Mouse (Mus musculus) MN1 (cell line): Measurements from ENCODE around the gene Spata32.

Source experiments
- DNase-seq: peaks from one replicate; pipeline ENCODE4 v3.0.0-alpha.2; 2016; ENCODE audit warnings: low spot score

Gene Spata32

DNA sequence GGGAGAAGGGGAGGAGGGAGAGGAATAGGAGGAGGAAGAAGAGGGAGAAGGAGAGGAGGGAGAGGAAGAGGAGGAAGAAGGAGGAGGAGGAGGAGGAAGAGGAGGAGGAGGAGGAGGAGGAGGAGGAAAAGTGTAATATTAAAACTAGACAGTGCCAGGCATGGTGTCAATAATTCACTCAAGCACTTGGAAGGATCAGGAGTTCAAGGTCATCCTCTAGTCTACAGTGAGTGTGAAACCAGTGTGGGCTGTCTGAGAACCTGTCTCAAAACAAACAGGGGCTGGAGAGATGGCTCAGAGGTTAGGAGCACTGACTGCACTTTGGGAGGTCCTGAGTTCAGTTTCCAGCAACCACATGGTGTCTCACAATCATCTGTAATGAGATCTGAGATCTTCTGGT, 15.9 kb downstream of the Spata32 start:
- DNase-seq = no peak

DNA sequence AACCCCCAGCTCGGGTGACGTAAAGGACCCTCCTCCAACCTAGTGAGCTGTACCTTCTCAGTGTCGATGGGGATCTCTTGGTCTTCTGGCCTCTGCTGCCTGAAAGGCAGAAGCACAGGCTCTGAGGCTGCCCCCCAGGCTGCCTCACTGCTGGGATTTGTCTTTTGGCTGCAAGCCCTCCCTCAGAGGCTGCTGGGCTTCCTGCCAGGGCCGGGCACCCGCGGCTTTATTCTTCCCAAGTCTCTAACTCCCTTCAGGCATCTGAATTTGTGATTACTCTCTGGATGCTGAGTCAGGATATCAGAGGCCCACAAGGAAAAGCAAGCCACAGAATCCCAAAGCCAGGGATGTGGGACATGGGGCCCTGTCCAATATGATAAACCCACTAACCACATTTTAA, 16.6 kb downstream of the Spata32 start:
- peak; percentile 79 for DNase-seq

DNA sequence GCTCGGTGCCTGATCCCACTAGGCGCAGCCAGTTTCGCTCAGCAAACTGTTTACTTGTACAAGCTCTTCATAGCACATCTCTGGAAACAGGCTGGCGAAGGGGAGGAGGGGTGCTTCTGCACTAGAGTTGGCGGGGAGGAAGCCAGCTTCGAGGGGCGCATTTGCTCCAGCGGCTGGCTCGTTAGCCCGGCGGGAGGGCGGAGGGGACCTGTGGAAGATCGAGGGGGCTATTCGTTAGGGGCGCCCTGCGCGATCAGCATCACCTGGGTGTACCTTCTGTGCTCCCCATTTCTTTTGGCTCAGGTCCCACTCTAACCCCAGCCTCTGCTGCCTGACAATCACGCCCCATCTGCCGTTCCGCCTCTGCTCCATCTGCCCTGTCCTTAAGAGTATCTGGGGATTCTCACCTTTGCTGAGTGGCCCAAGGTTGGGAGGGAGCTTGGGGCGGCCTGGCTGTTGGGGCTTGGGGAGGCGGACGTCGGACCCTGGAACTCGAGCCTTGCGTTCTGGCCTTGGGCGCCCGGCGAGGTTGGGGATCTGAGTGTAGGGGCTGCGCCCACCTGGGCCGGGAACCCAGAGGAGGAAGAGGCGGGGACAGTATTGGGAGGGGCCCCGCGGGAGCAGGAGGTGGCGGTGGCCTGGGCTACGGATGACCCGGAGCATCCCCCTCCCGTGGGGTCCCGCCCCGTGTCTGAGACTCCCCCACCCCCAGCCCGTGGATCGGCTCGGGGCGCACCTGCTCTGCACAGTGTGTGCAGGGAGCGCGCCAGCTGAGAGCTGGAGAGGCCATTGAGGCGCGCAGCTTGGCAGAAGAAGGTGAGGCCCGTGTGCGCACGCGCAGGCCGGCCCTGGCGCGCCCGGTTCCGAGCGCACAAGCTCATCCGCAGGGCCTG, 19.1 kb downstream of the Spata32 start:
- no peak for DNase-seq

DNA sequence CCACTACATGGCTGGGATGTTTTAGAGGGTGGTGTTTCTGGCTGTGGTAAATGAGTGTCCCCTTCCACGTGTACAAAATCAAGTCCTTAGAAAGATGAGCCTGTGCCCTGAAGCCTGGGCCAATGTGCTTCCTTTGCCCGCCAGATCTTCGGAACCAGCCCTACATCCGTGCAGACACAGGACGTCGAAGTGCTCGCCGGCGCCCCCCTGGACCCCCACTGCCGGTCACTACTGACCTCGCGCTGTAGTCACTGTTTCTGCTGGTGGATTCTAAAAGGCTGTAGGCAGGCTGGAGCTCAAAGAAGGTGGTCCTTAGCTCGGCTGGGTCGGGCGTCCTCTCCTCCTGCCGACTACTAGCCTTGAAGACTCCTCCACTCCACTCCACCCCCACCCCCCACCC, 19.9 kb downstream of the Spata32 start:
- no peak for DNase-seq

DNA sequence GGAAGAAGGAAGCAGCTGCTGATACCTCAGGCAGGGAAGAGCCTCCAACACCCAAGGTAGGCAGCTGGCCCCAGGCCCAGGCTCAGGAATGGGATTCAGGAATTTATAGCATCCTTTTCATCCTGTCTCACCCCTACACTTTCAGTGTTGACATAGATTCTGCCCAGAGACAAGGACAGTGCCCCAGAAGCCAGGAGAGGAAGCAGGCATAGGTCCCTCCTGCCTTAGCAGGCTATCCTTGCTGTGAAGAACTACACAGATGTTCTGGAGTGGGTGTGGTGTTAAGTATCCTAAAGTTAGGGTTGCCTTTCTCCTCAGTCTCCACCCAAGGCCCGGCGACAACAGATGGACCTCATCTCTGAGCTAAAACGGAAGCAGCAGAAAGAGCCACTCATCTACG, 20.9 kb downstream of the Spata32 start:
- no peak for DNase-seq

DNA sequence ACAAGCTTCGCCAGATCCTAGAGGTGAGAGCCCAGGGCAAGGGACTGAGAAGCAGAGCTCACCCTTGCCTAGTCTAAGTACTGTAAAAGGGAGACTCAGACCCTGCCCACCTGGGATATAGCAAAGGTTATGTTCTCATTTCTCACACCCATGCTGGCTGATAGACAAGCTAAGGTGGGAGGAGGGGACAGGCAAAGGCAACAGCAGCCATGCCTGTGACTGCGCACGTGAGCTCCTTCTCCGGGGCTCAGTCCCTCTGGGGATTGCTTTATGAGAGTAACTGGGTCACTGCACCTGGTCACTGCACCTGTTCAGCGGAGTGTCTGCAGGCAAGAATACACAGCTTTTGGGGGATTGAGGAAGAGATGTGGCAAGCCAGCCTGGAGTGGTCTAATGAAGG, 22.6 kb downstream of the Spata32 start:
- no peak for DNase-seq

DNA sequence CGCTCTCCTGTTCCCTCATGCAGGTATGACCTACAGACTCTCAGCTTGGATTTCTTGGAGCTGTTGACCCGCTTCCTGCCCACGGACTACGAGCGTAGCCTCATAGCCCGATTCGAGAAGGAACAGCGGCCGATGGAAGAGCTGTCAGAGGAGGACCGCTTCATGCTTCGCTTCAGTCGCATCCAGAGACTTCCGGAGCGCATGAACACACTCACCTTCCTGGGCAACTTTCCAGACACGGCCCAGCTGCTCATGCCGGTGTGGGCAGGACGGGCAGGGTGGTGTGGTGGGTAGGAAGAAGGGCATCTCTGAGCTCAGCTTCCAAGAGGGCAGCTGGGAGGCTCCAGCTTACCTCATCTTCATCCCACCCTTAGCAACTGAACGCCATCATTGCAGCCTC, 23.0 kb downstream of the Spata32 start:
- DNase-seq = no peak

DNA sequence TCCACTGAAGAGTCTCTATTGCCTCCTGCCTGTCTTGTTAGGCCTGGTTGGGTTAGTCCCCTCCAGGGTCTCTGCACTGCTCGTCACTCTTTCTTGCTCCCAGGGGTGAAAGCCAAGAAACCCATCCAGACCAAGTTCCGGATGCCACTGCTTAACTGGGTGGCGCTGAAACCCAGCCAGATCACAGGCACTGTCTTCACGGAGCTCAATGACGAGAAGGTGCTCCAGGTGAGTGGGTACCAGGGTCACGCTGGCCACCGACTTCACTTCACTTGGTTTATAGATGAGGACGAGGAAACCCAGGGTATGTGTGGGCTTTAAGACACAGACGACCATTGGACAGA, 24.4 kb downstream of the Spata32 start:
- DNase-seq = no peak

DNA sequence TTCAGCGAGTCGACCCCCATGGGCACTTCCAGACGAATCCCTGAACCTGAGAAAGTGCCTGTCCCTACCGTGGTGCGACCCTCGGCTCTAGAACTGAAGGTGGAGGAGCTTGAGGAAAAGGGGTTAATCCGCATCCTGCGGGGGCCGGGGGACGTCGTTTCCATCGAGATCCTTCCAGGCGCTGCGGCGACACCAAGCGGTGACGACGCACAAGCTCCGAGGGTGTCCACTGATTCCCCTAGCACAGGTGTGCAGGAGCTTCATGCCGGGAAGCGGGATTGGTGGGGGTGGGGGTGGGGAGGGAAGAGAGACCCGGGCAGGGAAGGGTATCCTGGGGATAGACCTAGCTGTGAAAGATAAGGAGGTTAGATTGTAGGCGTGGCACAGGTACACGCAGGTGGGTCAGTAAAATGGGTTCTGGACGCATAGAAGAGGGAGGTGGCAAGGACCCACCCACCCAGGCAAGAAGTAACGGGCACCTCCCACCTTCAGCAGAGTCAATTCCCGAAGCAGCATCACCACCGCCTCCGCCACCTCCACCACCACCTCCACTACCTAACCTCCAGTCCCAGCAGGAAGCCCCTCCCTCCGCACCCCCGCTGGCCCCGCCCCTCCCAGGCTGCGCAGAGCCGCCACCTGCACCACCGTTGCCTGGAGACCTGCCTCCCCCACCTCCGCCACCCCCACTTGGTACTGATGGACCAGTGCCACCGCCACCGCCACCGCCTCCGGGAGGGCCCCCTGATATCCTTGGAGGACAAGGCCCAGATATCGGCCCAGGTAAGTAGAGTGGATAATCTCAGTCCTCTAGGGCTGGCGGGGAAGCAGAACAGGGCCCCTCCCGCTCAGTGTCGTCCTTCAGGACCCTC, 25.0 kb downstream of the Spata32 start:
- DNase-seq = no peak

DNA sequence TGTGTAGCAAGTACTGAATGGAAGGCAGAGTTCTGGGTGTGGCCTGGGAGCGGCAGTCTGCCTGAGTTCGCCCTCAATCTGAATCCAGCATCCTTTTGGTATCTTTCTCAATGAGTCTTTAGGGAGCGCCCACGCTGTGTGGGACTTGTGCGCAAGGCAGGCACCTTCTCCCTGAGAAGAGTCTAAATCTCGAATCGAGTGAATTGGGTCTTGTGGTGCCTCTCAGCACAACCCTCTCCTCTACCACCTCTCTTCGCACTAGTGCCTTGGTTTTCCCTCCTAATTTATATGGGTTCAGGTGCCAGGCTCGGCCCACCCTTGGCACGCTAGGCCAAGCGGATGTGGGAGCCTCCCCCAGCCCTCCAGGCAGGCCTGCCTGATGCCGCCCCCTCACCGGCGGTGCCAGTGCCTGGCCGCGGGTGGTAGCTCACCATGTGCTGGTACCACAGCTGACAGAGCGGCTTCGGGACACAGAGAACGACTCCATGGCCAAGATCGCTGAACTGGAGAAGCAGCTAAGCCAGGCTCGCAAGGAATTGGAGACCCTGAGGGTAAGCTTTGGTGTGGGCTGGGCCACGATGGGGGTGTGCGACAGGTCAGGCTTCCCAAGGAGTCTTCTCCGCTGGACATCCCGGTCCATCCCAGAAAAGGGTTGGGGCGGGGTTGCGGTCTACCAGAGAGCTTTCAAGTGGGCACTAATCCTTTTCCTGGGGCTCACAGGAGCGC, 25.8 kb downstream of the Spata32 start:
- DNase-seq = no peak

DNA sequence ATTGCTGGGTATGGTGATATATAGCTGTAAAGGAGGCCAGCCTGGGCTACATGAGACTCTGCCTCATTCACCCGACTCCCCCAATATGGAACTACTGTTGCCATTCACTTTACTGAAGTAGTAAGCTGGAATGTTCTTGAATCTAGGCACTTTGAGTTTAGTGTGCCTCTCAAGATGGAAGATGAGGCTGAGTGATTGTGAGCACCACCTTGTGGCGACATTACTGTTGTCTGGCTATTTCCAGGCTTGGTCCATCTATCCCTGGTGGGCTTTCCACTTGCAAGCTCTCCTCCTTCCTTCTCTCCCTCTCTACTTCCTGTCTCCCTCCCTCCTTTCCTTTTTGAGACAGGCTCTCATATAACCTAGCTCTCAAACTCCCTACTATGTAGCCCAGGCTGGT, 33.3 kb downstream of the Spata32 start:
- peak; percentile 55 for DNase-seq

DNA sequence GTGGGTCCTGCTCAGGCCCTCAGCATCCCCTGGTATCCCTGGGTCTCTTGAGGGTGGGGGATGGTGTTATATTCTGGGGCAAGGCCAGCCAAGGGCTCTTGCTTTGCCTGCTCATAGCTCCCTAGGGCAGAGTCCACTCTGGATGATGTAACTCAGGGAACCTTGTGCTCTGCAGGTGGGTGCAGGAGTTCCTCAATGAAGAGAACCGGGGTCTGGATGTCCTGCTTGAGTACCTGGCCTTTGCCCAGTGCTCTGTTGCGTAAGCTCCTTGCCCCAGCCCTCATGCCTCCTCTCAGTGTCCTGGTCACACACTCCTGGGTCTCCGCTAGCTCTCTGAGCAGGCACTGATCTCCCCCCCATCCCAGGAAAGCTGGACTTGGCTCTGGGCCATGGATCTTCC, 36.3 kb downstream of the Spata32 start:
- no peak for DNase-seq

DNA sequence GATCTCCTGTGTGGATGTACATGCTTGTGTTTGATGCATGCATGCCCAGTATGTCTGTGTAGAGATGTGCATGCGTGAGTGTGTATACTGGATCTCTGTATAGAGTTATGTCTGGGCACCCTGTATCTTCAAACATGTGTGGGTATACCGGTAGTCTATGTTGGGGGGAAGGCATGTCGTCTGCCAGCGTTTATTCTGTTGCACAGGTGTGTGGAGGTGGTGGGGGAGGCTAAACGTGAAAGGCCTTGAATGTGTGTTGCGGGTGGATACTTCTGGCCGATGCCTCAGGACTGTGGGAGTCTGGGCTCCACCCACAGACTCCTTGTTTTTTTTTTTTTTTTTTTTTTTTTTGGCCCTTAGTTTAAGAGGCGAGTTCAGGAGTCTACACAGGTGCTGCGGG, 36.9 kb downstream of the Spata32 start:
- DNase-seq = no peak

DNA sequence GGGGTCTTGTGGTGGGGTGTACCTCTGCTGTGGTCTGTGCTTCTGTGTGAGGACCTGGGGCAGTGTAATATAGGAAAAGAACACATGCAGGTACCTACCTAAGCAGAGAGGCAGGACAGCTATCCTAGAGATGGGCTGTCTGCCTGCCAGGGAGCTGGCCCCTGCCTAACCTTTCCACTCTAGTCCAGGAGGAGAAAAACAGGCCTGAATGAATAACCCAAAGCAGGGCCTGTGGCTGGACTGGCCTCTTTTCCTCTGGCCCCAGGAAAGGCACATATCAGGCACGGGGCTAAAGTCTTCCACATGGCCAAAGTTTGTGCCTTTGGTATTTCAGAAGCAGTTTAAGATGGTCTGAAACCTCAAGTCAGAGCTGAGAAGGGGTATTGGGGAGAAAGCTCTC, 37.8 kb downstream of the Spata32 start:
- DNase-seq = no peak

DNA sequence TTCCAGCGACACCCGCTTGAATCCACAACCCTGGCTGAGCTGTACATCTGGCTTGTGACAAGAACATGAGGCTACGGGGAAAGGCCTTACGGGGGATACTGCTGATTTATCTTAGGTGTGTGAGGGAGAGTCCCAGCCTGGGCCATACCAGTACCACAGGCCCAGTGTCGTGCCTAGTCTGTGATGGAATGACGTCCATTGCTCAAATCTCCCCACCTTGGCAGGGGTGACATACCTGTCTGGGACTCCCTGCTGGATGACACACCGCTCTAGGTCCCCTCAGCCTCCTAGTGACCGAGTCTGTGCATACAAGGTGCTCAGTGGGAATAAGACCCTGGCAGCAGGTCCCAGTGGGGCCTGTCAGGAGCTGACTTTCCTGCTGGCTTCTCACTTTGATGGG, 39.5 kb downstream of the Spata32 start:
- DNase-seq = no peak

DNA sequence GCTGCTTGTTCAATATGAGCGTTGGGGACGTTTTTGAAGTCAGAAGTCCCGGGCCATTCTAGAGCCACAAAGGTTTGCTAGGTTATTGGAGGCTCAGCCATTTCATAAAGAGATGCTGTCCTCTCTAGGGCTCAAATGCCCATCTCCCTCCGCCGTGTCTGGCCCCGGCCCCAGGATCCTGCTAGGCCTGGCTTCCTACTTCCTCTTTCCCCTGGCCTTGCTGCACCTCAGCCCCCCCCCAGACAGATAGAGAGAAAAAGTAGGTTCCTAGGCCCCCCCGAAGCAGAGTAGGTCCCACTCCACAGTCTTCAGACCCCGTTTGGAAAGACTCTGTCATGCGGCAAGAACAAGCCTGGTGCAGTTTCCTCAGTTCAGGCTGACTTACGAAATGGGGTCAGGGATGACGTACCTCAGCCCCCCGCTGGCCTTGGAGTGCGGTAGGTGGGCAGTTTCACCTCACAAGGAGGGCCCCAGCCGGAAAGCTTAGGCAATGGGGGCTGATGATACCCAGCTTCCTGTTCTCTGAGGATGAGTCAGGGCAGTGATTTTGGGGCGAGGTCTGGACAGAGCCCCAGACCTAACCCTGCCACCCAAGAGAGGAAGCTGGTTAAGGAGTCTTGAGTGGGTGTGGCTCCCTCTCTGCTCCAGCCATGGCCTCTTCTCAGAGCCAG, 40.3 kb downstream of the Spata32 start:
- DNase-seq = no peak

DNA sequence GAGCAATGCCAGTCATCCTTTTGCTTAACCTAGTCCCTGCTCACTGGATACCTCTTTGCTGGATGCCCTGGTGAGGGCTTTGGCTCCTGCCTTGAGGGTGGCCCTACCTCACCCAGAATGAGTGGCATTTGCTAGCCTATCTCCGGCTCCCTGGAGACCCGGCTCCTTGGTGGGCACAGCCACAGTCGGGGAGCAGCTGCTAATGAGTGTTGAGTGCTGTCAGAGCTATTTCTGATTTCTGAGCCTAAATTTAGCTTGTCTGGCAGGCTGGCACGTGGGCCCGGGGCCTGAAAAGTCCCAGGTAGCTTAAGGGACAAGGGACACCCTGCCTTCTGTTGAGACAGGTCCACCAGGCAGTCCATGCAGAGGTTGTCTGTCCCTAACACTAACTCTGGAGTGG, 41.0 kb downstream of the Spata32 start:
- no peak for DNase-seq

DNA sequence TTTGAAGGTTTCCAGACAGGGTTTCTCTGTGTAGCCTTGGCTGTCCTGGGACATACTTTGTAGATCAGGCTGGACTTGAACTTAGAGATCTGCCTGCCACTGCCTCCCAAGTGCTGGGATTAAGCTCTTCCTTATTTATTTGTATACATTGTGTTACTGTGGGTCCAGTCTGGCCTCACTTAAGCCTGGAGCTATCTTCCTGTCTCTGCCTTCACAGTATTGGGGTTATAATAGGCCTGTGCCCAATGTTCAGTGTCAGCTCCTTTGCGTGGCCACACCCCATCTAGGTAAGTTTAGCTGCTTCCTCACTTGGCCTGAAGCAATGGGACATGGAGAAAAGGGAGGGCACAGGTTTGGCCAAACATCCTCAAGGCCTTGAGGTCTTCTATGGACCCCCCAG, 41.7 kb downstream of the Spata32 start:
- no peak for DNase-seq

DNA sequence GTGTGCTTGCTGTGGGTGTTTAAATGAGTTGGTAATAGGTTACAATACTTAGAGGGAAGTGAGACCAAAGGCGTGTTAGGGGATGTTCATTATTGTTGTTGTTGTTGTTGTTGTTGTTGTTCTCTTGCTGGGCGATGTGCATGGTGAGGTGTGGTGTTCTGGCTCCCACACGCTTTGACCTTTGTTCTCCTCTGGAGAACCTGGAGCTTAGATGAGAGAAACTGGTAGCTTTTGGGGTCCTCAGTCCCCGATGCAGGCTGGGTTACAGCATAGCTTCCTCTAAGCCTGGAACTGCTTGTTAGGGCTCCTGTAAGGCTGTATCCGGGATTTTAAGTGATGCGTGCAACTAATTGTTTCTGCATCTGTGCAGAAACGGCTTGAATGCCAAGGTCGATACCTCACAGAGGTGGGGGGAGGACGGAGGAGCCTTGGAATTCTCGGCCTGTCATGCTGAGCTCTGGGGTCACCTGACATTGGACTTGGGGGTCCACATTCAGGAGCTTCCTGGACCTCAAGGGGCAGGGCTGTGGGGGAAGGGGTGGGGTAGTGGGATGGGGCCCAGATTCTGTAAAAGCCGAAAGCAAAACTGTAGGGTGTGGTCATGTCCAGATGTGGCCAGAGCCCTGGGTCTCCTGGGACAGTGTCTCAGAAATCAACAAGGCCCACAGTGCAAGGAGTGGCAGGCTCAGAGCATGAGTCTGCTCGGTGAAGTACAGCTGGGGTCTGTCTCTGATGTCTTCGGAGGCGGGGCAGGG, 42.4 kb downstream of the Spata32 start:
- DNase-seq = peak; percentile 67

DNA sequence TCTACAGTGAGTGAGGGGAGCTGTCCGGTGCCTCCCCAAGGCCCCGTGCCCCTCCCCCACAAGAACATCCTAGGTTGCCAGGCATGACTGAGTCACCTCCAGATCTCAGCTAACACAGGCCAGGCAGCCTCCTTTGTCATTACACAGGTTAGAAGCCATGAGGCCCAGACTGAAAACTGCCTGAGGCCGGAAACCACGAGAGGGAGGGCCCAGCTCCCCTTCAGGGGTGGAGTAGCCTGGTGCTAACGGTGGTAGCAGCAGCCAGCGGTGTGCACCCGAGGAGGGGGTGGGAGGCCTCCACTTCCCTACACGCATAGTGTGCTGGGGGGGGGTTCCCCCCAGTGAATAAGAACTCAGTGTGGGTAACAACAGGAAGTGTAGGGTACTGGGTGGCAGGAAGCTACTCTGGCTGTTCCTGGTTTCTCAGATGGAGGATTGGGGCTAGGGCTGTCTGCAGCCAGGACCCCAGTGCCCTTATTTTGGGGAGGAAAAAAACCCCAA, 43.3 kb downstream of the Spata32 start:
- peak; percentile 54 for DNase-seq

DNA sequence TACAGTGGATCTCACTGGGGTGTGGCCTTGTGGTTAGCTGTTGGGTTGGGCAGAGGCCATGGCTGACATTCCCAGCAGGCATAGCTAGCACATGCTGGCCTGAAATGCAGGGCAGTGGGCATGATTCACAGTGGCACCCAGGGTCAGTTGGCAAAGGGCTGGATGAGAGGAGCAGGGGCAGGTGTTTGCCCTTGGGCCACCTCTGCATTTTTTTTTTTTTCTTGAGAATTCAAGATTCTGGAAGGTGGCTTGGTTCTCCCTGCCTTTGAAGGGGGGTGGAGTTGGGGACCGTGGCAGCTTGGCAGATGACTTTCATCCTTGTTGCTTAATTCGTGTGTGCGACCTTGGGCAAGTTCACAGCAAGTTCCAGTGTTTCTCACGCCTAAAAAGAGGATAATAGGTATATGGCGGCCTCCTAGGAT, 43.8 kb downstream of the Spata32 start:
- DNase-seq = no peak
